Mouse (Mus musculus) olfactory bulb, adult 2 months (tissue): ENCODE measurements around the gene Snn.

Source experiments
- CTCF ChIP-seq: fragments of 200-500 bp; IDR thresholded peaks from 2 replicates; pipeline ENCODE4 v1.5.1; 2012; ENCODE audit warnings: low read depth, mild to moderate bottlenecking, low read length, moderate library complexity; ENCODE audit not compliant: insufficient read depth
- POLR2A ChIP-seq: fragments of 200-500 bp; IDR thresholded peaks from 2 replicates; pipeline ENCODE4 v1.6.1; 2012; ENCODE audit warnings: mild to moderate bottlenecking, low read depth, low read length, moderate library complexity; ENCODE audit not compliant: insufficient read depth

GRCm38 (mm10) chr16:11071176-11071575, 10.4 kb downstream of the Snn start:
- TF ChIP-seq CTCF (no peak), POLR2A (no peak)
